Mouse (Mus musculus) fibroblast of lung, adult 2 months (primary cell): ENCODE measurements around the gene Ccdc175.

ENCODE experiments used
- DNase-seq: peaks from one replicate; pipeline ENCODE4 v3.0.0-alpha.2; 2011; ENCODE audit warnings: low read depth

Ccdc175 gene

DNA sequence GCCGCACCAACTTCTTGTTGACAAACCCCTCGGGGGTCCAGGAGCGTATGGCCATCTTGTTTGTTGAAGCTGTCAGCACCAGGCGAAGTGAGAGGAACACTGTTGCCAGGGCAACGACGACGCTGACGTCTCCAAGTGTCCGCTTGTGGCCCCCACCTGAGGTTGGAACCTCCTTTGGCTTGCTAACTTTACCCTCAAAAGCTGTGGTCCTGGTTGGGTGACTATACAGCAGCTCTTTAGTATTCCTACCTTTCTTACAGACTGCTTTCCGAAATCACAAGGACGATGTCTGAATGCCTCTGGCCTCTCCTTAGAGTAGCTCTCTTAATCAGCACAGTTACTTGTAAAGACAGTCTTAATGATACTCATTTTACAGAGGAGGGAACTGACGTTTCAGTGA, at the start of gene Ccdc175:
TSS of gene Ccdc175 (minus strand) at position 101 of the 400 bp plus-strand sequence.
- DNase-seq = no peak

DNA sequence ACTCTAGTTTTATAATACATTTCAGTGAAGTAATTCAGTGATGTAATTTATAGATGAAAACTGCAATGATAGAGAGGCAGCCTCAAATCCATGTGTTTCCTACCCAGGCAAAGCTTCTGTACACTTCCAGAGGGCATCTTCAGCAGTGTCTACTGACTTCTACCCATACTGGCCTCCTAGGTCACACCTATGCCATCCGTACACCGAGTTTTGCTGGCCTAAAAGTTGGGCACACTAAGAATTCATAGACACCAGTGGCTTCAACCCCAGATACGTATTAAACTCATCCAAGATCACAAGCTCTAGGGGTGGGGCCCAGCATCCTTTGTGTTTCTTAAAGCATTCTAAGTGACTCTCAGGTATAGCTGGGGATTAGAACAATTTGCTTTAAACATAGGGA, 49.3 kb upstream of the Ccdc175 start:
- DNase-seq = no peak

DNA sequence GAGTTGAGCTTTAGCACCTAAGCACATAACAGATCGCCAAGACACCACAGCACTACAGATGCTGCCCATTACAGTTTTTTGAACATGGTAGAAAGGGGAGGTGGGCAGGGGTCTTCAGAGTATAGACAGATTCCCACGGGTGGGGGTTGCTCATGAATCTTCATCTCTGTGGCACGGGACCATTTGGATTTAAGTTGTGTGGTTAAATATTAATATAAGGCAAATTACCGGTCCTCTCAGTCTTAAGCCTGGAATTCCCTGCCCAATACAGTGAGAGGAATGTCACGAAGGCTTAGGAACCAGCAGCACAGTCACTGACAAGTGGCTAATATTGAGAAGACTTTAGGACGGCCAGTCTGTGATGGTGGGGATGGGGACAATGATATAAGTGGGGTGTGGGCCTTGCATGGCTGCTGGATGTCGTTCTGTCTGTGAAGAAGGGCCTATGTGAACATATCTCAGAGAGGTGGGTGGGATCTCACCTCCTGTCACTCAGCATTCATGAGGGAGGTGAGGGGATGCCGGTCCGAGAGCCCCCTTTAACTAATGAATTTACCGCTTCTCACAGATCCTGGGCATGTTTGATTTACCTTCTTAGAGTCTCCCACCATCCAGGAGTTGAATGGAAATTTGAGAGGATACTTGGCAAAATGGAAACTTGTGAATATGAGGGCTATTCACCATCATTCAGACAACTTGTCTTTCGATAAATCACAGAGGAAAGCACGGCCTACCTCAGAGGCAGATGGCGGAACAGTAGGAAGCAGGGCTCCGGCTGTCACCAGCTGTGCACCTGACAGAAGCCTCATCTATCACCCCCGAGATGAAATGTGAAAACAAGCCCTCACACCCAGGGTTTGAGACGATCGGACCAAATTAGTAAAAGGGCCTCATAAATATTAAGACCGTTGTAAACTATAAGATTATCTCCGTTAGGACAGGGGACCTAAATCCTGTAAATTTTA, 48.3 kb upstream of the Ccdc175 start:
- DNase-seq = no peak

DNA sequence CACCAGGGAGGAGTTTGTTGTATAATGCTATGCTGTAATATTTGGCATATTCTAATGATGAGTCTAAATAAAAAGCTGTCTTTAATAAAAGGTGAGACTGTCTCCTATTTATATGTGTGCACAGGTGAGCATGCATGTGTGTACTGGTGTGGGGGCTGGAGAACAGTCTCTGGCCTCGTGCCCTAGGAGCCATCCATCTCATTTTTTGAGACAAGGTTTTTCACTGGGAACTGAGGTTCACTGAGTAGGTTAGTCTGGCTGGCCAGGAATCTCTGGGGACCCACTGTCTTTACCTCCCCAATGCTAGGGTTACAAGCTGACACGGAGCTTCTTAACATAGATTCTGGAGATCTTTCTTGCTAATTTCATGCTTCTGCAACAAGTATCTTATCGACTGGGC, 47.3 kb upstream of the Ccdc175 start:
- no peak for DNase-seq

DNA sequence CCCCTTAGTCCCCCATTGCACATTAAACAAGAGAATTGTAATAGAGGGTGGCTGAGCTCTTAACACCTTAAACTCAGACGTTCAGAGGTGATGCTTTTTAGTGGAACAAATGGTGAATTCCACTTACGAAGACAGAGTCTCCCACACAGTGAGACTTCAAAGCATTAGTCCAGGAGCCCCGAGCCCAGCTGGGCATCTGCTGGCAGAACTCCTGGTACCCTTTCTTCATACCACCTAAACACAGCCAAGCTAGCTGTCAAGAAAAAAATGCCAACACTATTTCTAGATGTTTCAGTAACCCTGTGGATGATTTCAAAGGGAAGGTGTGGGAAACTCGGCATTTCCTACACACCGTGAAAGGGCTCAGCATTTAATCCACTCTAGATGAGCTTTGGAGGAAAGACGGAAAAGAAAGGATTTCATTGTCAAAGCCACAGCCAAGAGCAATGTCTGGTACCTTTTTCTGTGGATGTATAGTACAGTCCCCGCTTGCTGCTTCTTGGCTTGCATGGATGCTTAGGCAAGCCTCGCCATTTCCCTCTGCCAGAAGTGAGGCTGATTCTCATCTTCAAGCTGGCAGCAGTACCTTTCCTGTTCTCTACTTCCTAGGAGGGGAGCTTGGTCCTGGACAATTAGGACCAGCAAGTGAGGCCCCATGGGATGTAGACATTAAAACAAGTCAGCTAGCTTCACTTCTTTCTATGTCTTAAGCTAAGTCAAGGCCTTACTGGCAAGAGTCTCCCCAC, 44.8 kb upstream of the Ccdc175 start:
- DNase-seq = no peak

DNA sequence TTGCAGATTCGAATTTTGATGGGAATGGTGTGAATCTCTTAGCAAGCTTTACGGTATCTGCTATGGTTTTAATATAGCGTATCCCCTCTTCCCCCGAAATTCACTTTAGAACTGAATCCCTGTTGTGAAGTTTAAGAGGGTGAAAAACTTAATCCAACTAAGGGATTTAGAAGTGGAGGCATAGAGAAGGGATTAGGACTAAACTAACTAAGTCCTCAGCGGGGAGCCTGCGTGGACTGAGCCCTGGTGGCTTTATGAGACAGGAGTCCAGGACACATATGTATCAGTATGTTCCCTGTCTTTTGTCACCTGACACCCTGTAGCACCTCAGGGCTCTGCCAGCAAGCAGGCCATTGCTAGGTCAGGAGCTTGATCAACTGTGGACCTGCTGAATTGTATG, 42.9 kb upstream of the Ccdc175 start:
- no peak for DNase-seq

DNA sequence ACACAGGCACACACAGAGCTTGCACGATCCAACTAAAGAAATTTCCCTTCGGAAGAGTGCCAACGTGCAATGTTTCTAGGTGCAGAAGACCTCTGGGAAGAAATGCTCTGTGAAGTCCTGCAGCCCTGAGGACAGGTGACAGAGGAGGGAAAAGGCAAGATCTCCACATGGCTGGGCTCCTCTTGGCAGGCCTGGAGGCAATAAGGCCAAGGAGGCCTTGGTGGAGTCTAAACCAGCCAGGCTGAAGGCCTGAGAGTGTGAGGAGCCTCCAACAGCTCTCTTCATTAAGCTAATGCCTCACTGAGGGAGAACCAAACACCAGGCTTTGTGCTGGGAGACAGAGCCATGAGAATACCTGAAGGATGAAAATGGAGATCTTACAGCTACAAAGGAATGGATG, 40.5 kb upstream of the Ccdc175 start:
- DNase-seq = no peak

DNA sequence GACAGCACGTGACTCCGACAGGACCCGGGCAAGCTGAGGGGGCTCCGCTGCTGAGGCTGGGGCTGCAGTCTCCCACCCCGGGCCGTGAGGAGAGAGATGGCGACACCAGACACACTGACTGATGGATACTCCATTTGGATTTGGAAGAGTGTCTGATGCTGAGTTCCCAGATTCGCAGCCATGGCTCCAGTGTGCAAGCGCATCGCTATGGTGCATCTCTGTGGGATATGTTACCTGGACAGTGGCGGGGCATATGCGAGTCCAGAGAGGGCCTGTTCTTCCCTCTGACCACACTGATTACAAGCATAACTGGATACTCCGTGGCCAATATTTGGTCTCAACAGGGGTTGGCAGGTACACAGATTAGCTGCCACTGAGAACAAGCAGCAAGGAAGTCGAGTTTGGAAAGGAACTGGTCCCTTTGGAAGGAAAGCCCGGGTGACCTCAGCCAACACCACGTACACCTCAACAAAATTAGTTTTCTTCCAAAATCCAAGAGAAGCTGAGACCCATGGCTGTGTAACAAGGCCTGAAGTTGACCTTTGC, 38.8 kb upstream of the Ccdc175 start:
- DNase-seq = no peak

DNA sequence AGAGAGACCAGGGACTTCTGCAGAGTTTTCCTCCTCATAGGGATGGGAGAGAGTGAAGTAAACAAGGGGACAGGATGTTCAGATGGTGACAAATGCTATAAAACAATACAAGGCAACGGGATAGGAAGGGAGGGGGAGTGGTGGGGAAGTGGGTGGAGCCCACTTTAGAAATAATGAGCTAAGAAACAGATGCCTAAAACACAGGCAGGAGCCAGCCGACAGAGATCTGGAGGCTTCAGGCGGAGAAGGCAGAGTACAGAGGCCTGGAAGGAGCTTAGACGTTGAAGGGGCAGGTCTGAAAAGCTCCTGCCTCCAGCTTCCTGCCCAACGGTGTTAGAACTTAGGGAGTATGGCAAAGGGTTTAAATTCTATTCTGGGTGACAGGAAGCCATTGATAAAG, 28.7 kb upstream of the Ccdc175 start:
- no peak for DNase-seq

DNA sequence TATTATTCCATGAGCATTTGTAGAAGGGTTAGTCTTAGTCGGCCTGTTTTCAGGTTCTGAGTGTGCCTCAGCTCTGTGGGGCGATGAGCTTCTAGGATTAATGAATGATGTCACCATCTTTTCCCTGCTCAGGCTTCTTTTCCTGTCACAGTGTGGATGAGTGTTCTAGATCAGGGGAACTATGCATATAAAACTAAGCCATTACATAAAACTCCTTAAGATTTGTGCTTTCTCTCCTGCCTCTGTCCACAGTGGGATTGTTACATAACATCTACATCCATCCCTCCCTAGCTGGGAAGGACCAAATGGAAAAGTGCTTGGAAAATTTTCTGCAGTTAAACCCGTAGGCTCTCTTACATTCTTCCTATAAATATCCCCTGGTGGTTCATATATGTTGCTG, 16.0 kb upstream of the Ccdc175 start:
- no peak for DNase-seq

DNA sequence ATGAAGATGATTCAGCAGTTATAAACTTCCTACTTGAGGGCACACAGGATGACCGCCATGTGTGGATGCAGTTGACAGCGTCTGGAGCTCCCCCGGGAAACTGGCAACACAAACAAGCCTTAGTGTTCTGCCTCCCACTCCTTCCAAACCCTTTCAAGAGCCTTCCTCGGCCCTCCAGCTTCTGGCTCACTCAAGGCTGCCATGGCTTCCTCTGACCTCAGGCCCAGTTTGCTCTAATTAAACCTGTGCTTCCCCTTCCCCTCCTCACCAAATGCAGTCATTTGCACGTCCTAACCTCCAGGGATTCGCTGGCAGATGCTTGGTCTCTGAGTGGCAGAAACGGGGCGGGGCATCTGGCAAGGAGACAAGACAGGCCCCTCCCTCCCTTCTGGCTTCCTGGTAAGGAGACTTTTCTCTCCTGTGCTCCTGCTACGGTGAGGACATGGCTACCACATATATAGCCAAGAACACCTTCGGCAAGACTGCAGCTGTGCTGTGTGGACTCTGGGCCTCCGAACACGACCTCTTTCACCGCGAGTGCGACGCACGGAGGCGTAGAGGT, 13.2 kb upstream of the Ccdc175 start:
- no peak for DNase-seq

DNA sequence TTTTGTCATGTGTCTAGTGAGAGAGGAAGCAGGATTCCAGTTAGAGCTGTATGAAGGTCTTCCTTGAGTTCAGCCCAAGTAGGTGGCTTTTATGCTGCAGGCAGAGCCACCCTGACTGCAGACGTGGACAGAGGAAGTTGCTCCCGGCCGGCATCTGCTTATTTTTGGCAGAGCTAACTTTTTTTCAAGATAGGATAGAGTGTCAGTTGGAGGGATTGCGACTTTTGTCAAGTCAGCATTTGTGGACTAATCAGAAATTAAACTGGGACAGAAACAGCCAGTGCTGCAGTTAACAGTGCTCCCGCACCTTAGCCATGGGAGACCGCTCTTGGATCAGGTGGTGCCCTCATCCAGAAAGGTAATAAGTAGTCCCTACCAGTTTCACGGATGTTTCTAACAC, 12.6 kb upstream of the Ccdc175 start:
- DNase-seq = no peak

DNA sequence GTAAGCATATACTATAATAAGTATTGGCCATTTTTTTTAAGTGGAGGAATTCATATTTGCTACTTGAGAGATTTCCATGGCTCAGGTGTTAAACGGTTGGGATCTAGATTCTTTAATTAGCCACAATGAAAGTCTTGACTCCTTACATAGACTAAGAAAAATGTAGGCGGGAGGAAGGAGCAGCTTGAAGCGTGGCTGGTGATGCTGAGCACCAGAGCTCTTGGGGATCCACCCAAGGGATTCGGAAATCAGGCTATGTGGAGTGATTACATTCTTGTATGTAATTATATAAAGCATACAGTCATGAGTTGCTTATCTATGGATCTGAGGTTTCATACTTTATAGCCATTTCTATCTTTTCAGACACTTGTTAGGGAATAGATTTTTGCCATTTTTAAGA, 5.3 kb downstream of the Ccdc175 start:
- DNase-seq = no peak

DNA sequence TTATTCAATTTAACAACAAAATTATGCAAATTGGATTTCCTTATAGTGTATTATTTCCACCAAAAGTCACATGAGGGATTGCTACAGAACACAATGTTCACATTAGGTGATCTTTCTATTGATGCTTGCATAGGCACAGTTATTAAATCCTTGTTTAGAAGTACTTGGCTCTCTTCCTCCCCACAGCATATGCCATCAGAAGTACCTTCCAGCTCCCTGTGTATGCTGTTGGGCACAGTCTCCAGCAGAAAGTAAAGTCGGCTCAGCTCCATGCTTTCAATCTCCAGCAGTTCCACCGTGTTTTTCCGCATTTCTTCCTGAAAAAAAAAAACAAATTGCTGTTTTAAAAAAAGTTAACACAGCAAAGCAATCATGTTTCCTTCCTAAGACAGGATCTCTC, 6.5 kb downstream of the Ccdc175 start:
- DNase-seq = no peak

DNA sequence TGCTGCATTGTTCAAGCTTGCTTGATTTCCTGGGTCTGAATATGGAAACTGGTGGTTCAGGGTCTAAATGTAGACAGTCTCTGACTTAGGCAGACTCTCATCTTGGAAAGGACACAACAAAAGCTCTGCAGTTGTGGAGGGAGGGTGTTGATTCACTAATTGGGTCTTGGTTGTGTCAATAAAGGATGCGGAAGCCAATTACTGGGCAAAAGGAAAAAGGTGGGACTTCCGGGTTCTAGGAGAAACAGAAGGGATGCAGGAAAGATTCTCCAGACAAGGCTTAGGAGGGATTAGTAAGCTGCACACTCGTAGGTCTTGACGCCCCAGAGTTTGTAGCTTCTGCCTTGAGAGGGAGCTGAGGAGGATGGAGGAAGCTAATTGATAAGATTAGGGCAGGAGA, 26.4 kb downstream of the Ccdc175 start:
- no peak for DNase-seq

DNA sequence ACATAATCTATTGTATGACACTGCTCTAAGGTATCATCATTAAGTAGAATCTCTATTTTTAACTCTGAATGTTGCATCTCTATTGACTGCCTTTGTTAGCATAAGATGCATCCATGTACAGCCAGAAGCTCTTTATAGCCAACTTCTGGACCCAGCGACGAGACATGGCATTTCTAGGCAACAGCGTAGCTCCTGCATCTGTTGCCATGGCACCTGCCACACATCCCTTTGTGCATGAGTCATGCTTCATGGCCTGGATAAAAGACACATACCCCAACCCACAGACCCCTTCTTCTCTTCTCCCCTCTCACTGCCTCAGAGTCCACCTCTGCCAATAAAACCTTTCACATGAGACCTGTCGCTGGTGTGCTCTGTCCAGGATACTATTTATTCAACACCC, 34.0 kb downstream of the Ccdc175 start:
- no peak for DNase-seq

DNA sequence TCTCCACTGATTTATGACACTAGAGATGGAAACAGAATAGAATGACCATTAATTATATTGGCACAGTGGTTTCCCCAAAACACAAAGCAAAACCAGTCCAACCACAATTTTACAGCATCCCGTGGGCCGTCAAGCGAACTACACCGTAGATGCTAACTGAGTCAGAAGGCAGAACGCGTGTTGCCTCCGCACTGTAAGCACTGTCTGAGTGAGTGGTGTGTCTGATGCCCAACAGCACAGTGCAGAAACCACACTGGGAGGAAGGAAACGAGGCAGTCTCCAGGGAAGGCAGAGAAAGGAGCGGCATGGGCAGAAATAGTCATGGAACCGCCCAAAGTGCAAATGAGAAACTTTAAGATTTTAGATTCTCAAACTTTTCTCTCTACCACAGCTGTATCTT, 55.6 kb downstream of the Ccdc175 start:
- no peak for DNase-seq

DNA sequence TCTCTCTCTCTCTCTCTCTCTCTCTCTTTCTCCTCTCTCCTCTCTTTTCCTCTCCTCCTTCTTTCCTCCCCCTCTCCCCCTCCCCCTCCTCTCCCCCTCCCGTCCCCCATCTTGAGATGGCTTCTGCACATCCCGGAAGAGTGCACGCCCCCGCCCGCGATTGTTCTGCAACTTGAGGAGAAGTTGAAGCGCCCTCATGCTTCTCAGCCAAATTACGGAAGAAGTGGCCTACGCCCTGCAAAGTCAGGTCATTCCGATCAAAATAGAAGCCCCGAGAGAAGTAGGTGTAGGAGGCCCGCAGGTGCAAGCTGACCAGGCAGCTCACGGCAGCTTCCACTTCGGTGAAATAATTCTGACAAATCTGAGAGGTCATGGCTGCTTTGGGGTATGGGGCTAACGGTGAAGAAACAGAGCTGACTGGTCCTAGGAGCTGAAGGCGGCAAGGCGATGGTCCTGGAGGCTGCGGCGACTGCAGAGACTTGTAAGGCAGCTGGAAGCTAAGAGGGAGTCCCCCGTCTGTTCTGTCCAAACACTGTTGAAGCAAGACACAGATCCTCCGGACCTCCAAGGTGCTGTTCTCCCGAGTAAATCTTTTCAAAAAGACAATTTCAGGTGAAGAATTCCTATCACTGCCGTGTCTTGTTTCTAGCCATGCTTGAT, 69.0 kb downstream of the Ccdc175 start:
- DNase-seq = no peak

DNA sequence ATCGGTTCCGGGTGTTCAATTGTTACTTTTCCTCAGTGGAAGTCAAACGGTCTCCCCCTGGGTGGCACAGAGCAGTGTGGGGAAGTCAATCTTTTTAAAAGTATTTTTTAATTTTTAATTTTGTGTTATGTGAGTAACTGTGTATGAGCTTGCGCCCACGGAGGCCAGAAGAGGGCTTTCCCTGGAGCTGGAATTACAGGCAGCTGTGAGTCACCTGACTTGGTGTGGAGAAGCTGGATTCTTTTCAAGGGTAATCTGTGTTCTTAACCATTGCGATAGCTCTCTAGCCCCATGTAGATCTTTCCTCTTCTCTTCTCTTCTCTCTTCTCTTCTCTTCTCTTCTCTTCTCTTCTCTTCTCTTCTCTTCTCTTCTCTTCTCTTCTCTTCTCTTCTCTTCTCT, 69.7 kb downstream of the Ccdc175 start:
- DNase-seq = peak; percentile 8

DNA sequence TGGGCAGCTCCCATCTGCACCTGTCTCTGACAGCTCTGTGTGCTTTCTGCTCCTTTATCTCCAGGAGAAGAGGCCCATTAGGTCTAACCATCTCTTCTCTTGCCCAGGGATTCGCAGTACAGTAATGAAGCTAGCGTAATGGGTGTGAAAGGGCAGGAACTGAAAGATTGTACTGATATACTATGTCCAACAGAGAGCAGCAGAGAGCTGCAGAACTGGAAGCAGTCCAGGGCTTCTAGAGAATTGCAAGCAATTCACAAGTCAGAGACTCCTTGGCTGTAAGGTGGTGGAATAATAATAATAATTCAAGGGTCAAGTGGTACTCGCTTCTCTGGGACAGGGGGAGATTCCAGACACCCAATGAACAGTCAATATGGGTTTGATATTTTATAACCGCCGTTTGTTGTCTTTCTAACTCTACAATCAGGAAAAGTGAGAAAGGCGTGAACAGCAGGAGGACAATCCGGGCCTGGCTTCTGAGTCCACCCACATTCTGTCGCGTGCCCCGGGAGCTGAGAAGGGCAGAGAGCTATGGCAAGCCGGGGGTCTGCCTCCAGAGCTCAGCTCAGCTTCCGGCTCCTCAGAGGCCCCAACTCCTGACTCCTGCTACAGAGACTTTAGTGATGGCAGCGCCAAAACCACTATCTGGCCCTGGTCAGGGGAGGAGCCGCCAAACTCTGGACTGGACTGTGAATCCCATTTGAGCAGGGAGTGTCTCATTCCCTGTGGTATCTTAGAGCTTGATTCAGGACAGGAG, 80.1 kb downstream of the Ccdc175 start:
- peak; percentile 46 for DNase-seq

DNA sequence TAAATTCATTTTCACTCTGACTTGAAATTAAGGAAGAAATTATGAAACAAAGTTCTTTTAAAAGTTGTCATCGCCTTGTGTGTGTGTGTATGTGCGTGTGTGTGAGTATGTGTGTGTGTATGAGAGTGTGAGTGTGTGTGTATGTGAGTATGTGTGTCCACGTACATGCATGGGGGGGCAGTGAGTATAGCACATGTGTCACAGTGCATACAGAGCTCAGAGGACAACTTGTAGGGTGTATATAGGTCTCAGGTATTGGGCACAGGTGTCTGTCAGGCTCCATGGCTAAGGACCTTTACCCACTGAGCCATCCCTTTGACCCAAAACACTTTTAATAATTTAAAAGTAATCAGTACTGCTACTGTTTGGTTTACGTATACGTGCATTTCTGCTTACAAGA, 80.8 kb downstream of the Ccdc175 start:
- DNase-seq = no peak
